Mouse (Mus musculus): Measurements from ENCODE around the gene Pgrmc2. TPM values are rescaled to one million over a fixed set of nuclear protein-coding genes. Genes with fewer than 3 reads are reported as not detected.

The Pgrmc2 gene
- polyA plus RNA-seq, 1 experiment, result 16.7 TPM

GRCm38 (mm10) chr3:41075376-41075775 lies 7.5 kb downstream of the Pgrmc2 start:
- no peak overlapping the region for H3K4me3 ChIP-seq (ENCODE audit: low read depth, low read length)
- no peak overlapping the region for H3K27ac ChIP-seq (ENCODE audit: insufficient read depth, low read depth, low read length)
- H3K4me1 ChIP-seq (ENCODE audit: control insufficient read depth, insufficient read depth, insufficient read length, low read length), result no peaks in the 10 kb centered on the region
- no peaks in the 10 kb centered on the region for H3K27me3 ChIP-seq (ENCODE audit: control insufficient read depth, insufficient read depth, low read length)
- WGBS, result 87% methylated on average over 8 of the region's 8 CpGs
- TF ChIP-seq POLR2A (IDR thresholded peaks at IDR 0.05; ENCODE audit: low read depth, low read length) (no peak), CTCF (IDR thresholded peaks at IDR 0.05; ENCODE audit: extremely low read depth, insufficient read length, insufficient replicate concordance, low read depth, low read length) (no peak)
- H3K36me3 ChIP-seq (ENCODE audit: control insufficient read depth, insufficient read depth, low read length), result no peaks in the 10 kb centered on the region

- no peak overlapping the region for H3K27ac ChIP-seq (ENCODE audit: insufficient read depth, low read depth, low read length)
- H3K36me3 ChIP-seq (ENCODE audit: control insufficient read depth, insufficient read depth, low read length), result peaks cover 31% of the 10 kb centered on the region
- no peaks in the 10 kb centered on the region for H3K4me1 ChIP-seq (ENCODE audit: control insufficient read depth, insufficient read depth, insufficient read length, low read length)
- no peak overlapping the region for H3K4me3 ChIP-seq (ENCODE audit: low read depth, low read length)
- TF ChIP-seq CTCF (IDR thresholded peaks at IDR 0.05; ENCODE audit: extremely low read depth, insufficient read length, insufficient replicate concordance, low read depth, low read length), result no peak
- no peak for TF ChIP-seq POLR2A (IDR thresholded peaks at IDR 0.05; ENCODE audit: low read depth, low read length)
- 72% methylated on average over 2 of the region's 2 CpGs for WGBS
- no peaks in the 10 kb centered on the region for H3K27me3 ChIP-seq (ENCODE audit: control insufficient read depth, insufficient read depth, low read length)
Observed at GRCm38 (mm10) chr3:41070519-41070918, 12.3 kb downstream of the Pgrmc2 start.

GRCm38 (mm10) chr3:41065320-41065719 lies 17.5 kb downstream of the Pgrmc2 start:
- Histone ChIP-seq H3K27me3 (ENCODE audit: control insufficient read depth, insufficient read depth, low read length) (no peaks in the 10 kb centered on the region), H3K36me3 (ENCODE audit: control insufficient read depth, insufficient read depth, low read length) (peaks cover 36% of the 10 kb centered on the region), H3K4me1 (ENCODE audit: control insufficient read depth, insufficient read depth, insufficient read length, low read length) (no peaks in the 10 kb centered on the region), H3K27ac (ENCODE audit: insufficient read depth, low read depth, low read length) (no peak overlapping the region), H3K4me3 (ENCODE audit: low read depth, low read length) (no peak overlapping the region)
- TF ChIP-seq CTCF (IDR thresholded peaks at IDR 0.05; ENCODE audit: extremely low read depth, insufficient read length, insufficient replicate concordance, low read depth, low read length) (no peak), POLR2A (IDR thresholded peaks at IDR 0.05; ENCODE audit: low read depth, low read length) (no peak)
- 58% methylated on average over 2 of the region's 2 CpGs for WGBS

GRCm38 (mm10) chr3:41062758-41063157 lies 20.1 kb downstream of the Pgrmc2 start:
- no peak overlapping the region for H3K4me3 ChIP-seq (ENCODE audit: low read depth, low read length)
- peaks cover 18% of the 10 kb centered on the region for H3K36me3 ChIP-seq (ENCODE audit: control insufficient read depth, insufficient read depth, low read length)
- 83% methylated on average over 2 of the region's 2 CpGs for WGBS
- H3K4me1 ChIP-seq (ENCODE audit: control insufficient read depth, insufficient read depth, insufficient read length, low read length), result no peaks in the 10 kb centered on the region
- H3K27ac ChIP-seq (ENCODE audit: insufficient read depth, low read depth, low read length), result no peak overlapping the region
- TF ChIP-seq POLR2A (IDR thresholded peaks at IDR 0.05; ENCODE audit: low read depth, low read length) (no peak), CTCF (IDR thresholded peaks at IDR 0.05; ENCODE audit: extremely low read depth, insufficient read length, insufficient replicate concordance, low read depth, low read length) (no peak)
- no peaks in the 10 kb centered on the region for H3K27me3 ChIP-seq (ENCODE audit: control insufficient read depth, insufficient read depth, low read length)

- TF ChIP-seq CTCF (IDR thresholded peaks at IDR 0.05; ENCODE audit: extremely low read depth, insufficient read length, insufficient replicate concordance, low read depth, low read length) (no peak), POLR2A (IDR thresholded peaks at IDR 0.05; ENCODE audit: low read depth, low read length) (no peak)
- 71% methylated on average over 3 of the region's 3 CpGs for WGBS
- Histone ChIP-seq H3K27me3 (ENCODE audit: control insufficient read depth, insufficient read depth, low read length) (no peaks in the 10 kb centered on the region), H3K27ac (ENCODE audit: insufficient read depth, low read depth, low read length) (no peak overlapping the region), H3K4me1 (ENCODE audit: control insufficient read depth, insufficient read depth, insufficient read length, low read length) (no peaks in the 10 kb centered on the region), H3K4me3 (ENCODE audit: low read depth, low read length) (no peak overlapping the region), H3K36me3 (ENCODE audit: control insufficient read depth, insufficient read depth, low read length) (peaks cover 11% of the 10 kb centered on the region)
Observed at GRCm38 (mm10) chr3:41061831-41062565, 20.8 kb downstream of the Pgrmc2 start.

- Histone ChIP-seq H3K36me3 (ENCODE audit: control insufficient read depth, insufficient read depth, low read length) (no peaks in the 10 kb centered on the region), H3K27me3 (ENCODE audit: control insufficient read depth, insufficient read depth, low read length) (no peaks in the 10 kb centered on the region), H3K27ac (ENCODE audit: insufficient read depth, low read depth, low read length) (no peak overlapping the region), H3K4me3 (ENCODE audit: low read depth, low read length) (no peak overlapping the region), H3K4me1 (ENCODE audit: control insufficient read depth, insufficient read depth, insufficient read length, low read length) (no peaks in the 10 kb centered on the region)
- TF ChIP-seq CTCF (IDR thresholded peaks at IDR 0.05; ENCODE audit: extremely low read depth, insufficient read length, insufficient replicate concordance, low read depth, low read length) (no peak), POLR2A (IDR thresholded peaks at IDR 0.05; ENCODE audit: low read depth, low read length) (no peak)
- WGBS, result 93% methylated on average over 3 of the region's 3 CpGs
Observed at GRCm38 (mm10) chr3:41059249-41059648, 23.6 kb downstream of the Pgrmc2 start.

- Histone ChIP-seq H3K27ac (ENCODE audit: insufficient read depth, low read depth, low read length) (no peak overlapping the region), H3K4me3 (ENCODE audit: low read depth, low read length) (no peak overlapping the region), H3K27me3 (ENCODE audit: control insufficient read depth, insufficient read depth, low read length) (no peaks in the 10 kb centered on the region), H3K4me1 (ENCODE audit: control insufficient read depth, insufficient read depth, insufficient read length, low read length) (no peaks in the 10 kb centered on the region), H3K36me3 (ENCODE audit: control insufficient read depth, insufficient read depth, low read length) (no peaks in the 10 kb centered on the region)
- 51% methylated on average over 2 of the region's 2 CpGs for WGBS
- TF ChIP-seq CTCF (IDR thresholded peaks at IDR 0.05; ENCODE audit: extremely low read depth, insufficient read length, insufficient replicate concordance, low read depth, low read length) (no peak), POLR2A (IDR thresholded peaks at IDR 0.05; ENCODE audit: low read depth, low read length) (no peak)
Observed at GRCm38 (mm10) chr3:41058395-41058794, 24.5 kb downstream of the Pgrmc2 start.
